Mouse (Mus musculus) liver, postnatal 0 days (tissue): ENCODE measurements around the gene Smg9.

Experiments
- CTCF ChIP-seq: sonication (generic); IDR thresholded peaks from 2 replicates; pipeline ENCODE4 v1.5.1; 2016; ENCODE audit warnings: antibody characterized with exemption, low read depth
- EP300 ChIP-seq: IDR thresholded peaks from 2 replicates; pipeline ENCODE4 v1.6.1; 2016; ENCODE audit warnings: antibody characterized with exemption, low read depth, mild to moderate bottlenecking

GRCm38 (mm10) chr7:24372786-24373185 lies 26.6 kb upstream of the Smg9 start:
- no peak for TF ChIP-seq EP300
- TF ChIP-seq CTCF: no peak
